Mouse (Mus musculus): ENCODE measurements around the gene Nin.

- TF ChIP-seq CTCF (IDR thresholded peaks at IDR 0.05; ENCODE audit: control insufficient read depth, insufficient read depth, insufficient read length) (no peak), MAX (IDR thresholded peaks at IDR 0.05) (no peak), USF1 (IDR thresholded peaks at IDR 0.05; ENCODE audit: low read depth) (no peak), MYOD1 (IDR thresholded peaks at IDR 0.05; ENCODE audit: control insufficient read depth, insufficient read length, low read depth) (no peak), CEBPB (IDR thresholded peaks at IDR 0.05; ENCODE audit: low read depth) (no peak), FOSL1 (IDR thresholded peaks at IDR 0.05; ENCODE audit: insufficient read depth, low read length, poor library complexity, severe bottlenecking) (no peak)
Observed at GRCm38 (mm10) chr12:70005103-70005502, 108.4 kb downstream of the Nin start.
